Mouse (Mus musculus) lung, embryonic 14.5 days (tissue): Measurements from ENCODE around the gene Sec11a. TPM values are rescaled to one million over a fixed set of nuclear protein-coding genes. Genes with fewer than 3 reads are reported as not detected.

ENCODE experiments used
- ATAC-seq: fragments of 200-750 bp; cut with Nextera tagmentation; 2 replicates; pipeline ENCODE4 v1.8.0; 2017; ENCODE audit warnings: mild to moderate bottlenecking, moderate TSS enrichment, moderate library complexity; ENCODE audit not compliant: insufficient read depth
- DNase-seq: peaks from one replicate; pipeline ENCODE4 v3.0.0-alpha.2; 2015
- H3K27ac ChIP-seq: fragments of 300-500 bp; sonication (generic); 2 replicates; pipeline ENCODE4 v1.5.1; 2014; ENCODE audit warnings: low read depth, mild to moderate bottlenecking, moderate library complexity
- H3K27me3 ChIP-seq: fragments of 300-500 bp; sonication (generic); 2 replicates; pipeline ENCODE4 v1.6.1; 2014; ENCODE audit warnings: low read length, control low read depth; ENCODE audit not compliant: insufficient read depth
- H3K36me3 ChIP-seq: fragments of 300-500 bp; sonication (generic); 2 replicates; pipeline ENCODE4 v1.6.1; 2014; ENCODE audit warnings: control low read depth; ENCODE audit not compliant: insufficient read depth
- H3K4me1 ChIP-seq: fragments of 300-500 bp; sonication (generic); 2 replicates; pipeline ENCODE4 v1.6.1; 2014; ENCODE audit warnings: antibody characterized with exemption, control low read depth; ENCODE audit not compliant: insufficient read depth
- H3K4me2 ChIP-seq: fragments of 300-500 bp; sonication (generic); 2 replicates; pipeline ENCODE4 v1.6.1; 2014; ENCODE audit warnings: mild to moderate bottlenecking
- H3K4me3 ChIP-seq: fragments of 300-500 bp; sonication (generic); 2 replicates; pipeline ENCODE4 v1.5.1; 2014; ENCODE audit warnings: low read depth, low read length
- H3K9ac ChIP-seq: fragments of 300-500 bp; sonication (generic); 2 replicates; pipeline ENCODE4 v1.6.1; 2014
- H3K9me3 ChIP-seq: fragments of 300-500 bp; sonication (generic); 2 replicates; pipeline ENCODE4 v1.6.1; 2016; ENCODE audit warnings: low read depth, low read length, control low read depth
- CTCF ChIP-seq: IDR thresholded peaks from 2 replicates; pipeline ENCODE4 v1.5.1; 2016; ENCODE audit warnings: antibody characterized with exemption, low read depth
- WGBS: fragments of 180-500 bp; shearing (Covaris S2); extraction: QIAGEN DNeasy Blood & Tissue Kit; methylation state at CpG from one replicate; pipeline ENCODE4 v1.1.7; 2014; 5-methylcytosine and 5-hydroxymethylcytosine counted together
- polyA plus RNA-seq: library from polyadenylated mRNA; unstranded; fragments of >200 nt; fragmentation: Nextera tagmentation; extraction: Ambion mirVana; gene quantifications from 2 replicates; pipeline ENCODE4 v1.2.1, GENCODE M21; 2014

Sec11a gene
- polyA plus RNA-seq, 1 experiment from 2014 or later = 191 TPM

GRCm38 (mm10) chr7:80882830-80883505, 64.6 kb downstream of the Sec11a start:
- 22% methylated on average over 14 of the region's 14 CpGs for WGBS
- Histone ChIP-seq H3K27me3 (no peaks in the 10 kb centered on the region), H3K4me1 (no peaks in the 10 kb centered on the region), H3K9me3 (no peaks in the 10 kb centered on the region), H3K4me2 (peak overlapping the region; percentile 39), H3K27ac (no peak overlapping the region), H3K36me3 (no peaks in the 10 kb centered on the region), H3K4me3 (0 out of 2 replicates have a peak overlapping the region, but pooled peaks have one; percentile 1), H3K9ac (no peak overlapping the region)
- ATAC-seq (peak; percentile 87), DNase-seq (peak; percentile 85)
- TF ChIP-seq CTCF = peak; percentile 72

GRCm38 (mm10) chr7:80875727-80876126, 71.9 kb downstream of the Sec11a start:
- WGBS = 57% methylated on average over 37 of the region's 37 CpGs
- peaks cover 62% of the 10 kb centered on the region for H3K36me3 ChIP-seq
- H3K9me3 ChIP-seq = no peaks in the 10 kb centered on the region
- no peaks in the 10 kb centered on the region for H3K4me1 ChIP-seq
- no peak overlapping the region for H3K27ac ChIP-seq
- no peaks in the 10 kb centered on the region for H3K27me3 ChIP-seq
- H3K9ac ChIP-seq = no peak overlapping the region
- DNase-seq = peak; percentile 18
- ATAC-seq = no peak
- no peak overlapping the region for H3K4me2 ChIP-seq
- no peak overlapping the region for H3K4me3 ChIP-seq
- peak; percentile 50 for TF ChIP-seq CTCF

- H3K36me3 ChIP-seq = peaks cover 83% of the 10 kb centered on the region
- no peak for TF ChIP-seq CTCF
- ATAC-seq = no peak
- H3K9ac ChIP-seq = no peak overlapping the region
- 97% methylated on average over 2 of the region's 2 CpGs for WGBS
- H3K9me3 ChIP-seq = no peaks in the 10 kb centered on the region
- H3K4me2 ChIP-seq = no peak overlapping the region
- no peak for DNase-seq
- no peaks in the 10 kb centered on the region for H3K4me1 ChIP-seq
- H3K4me3 ChIP-seq = no peak overlapping the region
- H3K27me3 ChIP-seq = no peaks in the 10 kb centered on the region
- no peak overlapping the region for H3K27ac ChIP-seq
These were observed 73.9 kb downstream of the Sec11a start for GRCm38 (mm10) chr7:80873631-80874030.

GRCm38 (mm10) chr7:80873038-80873437, 74.5 kb downstream of the Sec11a start:
- H3K36me3 ChIP-seq = peaks cover 89% of the 10 kb centered on the region
- WGBS = 86% methylated on average over 5 of the region's 5 CpGs
- no peak for ATAC-seq

GRCm38 (mm10) chr7:80868686-80869085, 78.9 kb downstream of the Sec11a start:
- Histone ChIP-seq H3K27me3 (no peaks in the 10 kb centered on the region), H3K4me2 (no peak overlapping the region), H3K9me3 (no peaks in the 10 kb centered on the region), H3K36me3 (peaks cover 78% of the 10 kb centered on the region), H3K27ac (no peak overlapping the region), H3K4me1 (peaks cover 4% of the 10 kb centered on the region; the same call in 1 of the 2 replicates), H3K4me3 (no peak overlapping the region), H3K9ac (no peak overlapping the region)
- no peak for ATAC-seq
- 93% methylated on average over 2 of the region's 2 CpGs for WGBS
- DNase-seq = no peak
- TF ChIP-seq CTCF = no peak

More at GRCm38 (mm10) chr7:80873038-80873437, 74.5 kb downstream of the Sec11a start:
- DNase-seq = no peak
- no peaks in the 10 kb centered on the region for H3K4me1 ChIP-seq
- no peak overlapping the region for H3K9ac ChIP-seq
- no peak overlapping the region for H3K27ac ChIP-seq
- no peaks in the 10 kb centered on the region for H3K27me3 ChIP-seq
- no peak for TF ChIP-seq CTCF
- no peaks in the 10 kb centered on the region for H3K9me3 ChIP-seq
- H3K4me3 ChIP-seq = no peak overlapping the region
- H3K4me2 ChIP-seq = no peak overlapping the region

- ATAC-seq = no peak
- no peak overlapping the region for H3K9ac ChIP-seq
These were observed 80.9 kb downstream of the Sec11a start for GRCm38 (mm10) chr7:80866514-80867147.

GRCm38 (mm10) chr7:80865521-80865920, 82.1 kb downstream of the Sec11a start:
- 80% methylated on average over 7 of the region's 7 CpGs for WGBS
- H3K4me2 ChIP-seq = no peak overlapping the region
- no peak overlapping the region for H3K4me3 ChIP-seq
- peaks cover 13% of the 10 kb centered on the region; the same call in 1 of the 2 replicates for H3K4me1 ChIP-seq
- ATAC-seq = no peak
- H3K36me3 ChIP-seq = peaks cover 61% of the 10 kb centered on the region
- no peak for TF ChIP-seq CTCF
- no peak overlapping the region for H3K9ac ChIP-seq
- peak overlapping the region; percentile 22 for H3K27ac ChIP-seq
- H3K9me3 ChIP-seq = no peaks in the 10 kb centered on the region
- H3K27me3 ChIP-seq = no peaks in the 10 kb centered on the region
- DNase-seq = no peak

More at GRCm38 (mm10) chr7:80866514-80867147, 80.9 kb downstream of the Sec11a start:
- Histone ChIP-seq H3K4me3 (no peak overlapping the region), H3K4me1 (peaks cover 10% of the 10 kb centered on the region; the same call in 1 of the 2 replicates), H3K36me3 (peaks cover 71% of the 10 kb centered on the region), H3K9me3 (no peaks in the 10 kb centered on the region), H3K4me2 (peak overlapping the region; percentile 16), H3K27me3 (no peaks in the 10 kb centered on the region), H3K27ac (0 out of 2 replicates have a peak overlapping the region, but pooled peaks have one; percentile 21)
- 46% methylated on average over 7 of the region's 7 CpGs for WGBS
- TF ChIP-seq CTCF = no peak
- DNase-seq = peak; percentile 19
